Mouse (Mus musculus): ENCODE measurements around the gene Rad9b.

DNA sequence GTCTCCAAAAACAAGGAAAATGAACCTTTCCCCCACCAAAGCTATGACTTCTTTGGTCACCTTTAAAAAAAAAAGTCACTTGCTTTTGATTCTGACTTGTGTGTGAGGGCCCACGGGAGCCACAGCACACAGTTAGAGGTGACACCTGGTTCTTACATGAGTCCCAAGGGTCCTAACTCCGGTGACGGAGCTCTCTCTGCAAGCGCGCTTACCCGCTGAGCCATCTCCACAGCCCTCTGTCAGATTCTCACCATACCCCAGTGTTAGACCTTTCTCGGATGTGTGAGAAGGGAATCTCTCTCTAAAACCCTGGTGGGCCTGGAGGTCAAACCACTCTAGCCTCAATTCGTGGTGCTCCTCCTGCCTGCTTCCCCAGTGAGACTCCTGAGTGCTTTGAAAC is 43.5 kb upstream of the Rad9b start:
- TF ChIP-seq CTCF (IDR thresholded peaks at IDR 0.05; ENCODE audit: low read depth): no peak
- TF ChIP-seq EP300 (IDR thresholded peaks at IDR 0.05; ENCODE audit: low read depth): no peak
